Mouse (Mus musculus): Measurements from ENCODE around the gene Galnt18. TPM values are rescaled to one million over a fixed set of nuclear protein-coding genes. Genes with fewer than 3 reads are reported as not detected.

The Galnt18 gene
- total RNA-seq, 2 experiments from 2014 or later, result not detected

DNA sequence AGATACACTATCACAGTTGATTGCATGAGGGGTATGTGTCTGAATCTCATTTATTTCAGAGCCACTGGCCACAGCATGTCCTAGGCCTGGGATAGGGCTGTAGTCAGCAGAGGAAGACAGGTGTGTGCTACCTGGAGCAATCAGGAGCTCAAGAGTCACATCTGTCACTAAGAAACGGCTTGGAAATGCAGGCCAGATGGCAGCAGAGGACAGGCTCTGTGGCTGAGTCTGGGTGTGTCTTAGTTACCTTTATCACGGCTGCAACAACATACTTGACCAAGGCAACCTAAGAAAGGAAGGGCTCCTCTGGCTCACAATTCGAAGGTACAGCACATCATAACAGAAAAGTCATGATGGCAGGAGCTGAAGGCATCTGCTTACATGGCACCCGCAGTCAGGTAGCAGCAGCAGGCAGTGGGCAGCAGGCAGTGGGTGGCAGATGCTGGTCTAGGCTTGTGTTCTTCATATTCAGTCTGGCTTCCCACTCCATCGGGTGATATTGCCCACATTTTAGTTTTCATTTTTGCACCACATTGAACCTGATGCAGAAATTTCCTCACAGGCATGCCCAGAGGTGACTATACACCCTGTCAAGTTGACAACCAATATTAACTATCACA lies 190.2 kb downstream of the Galnt18 start:
- no peak for ATAC-seq (replicated peaks; ENCODE audit: low FRiP score, poor library complexity, severe bottlenecking)

DNA sequence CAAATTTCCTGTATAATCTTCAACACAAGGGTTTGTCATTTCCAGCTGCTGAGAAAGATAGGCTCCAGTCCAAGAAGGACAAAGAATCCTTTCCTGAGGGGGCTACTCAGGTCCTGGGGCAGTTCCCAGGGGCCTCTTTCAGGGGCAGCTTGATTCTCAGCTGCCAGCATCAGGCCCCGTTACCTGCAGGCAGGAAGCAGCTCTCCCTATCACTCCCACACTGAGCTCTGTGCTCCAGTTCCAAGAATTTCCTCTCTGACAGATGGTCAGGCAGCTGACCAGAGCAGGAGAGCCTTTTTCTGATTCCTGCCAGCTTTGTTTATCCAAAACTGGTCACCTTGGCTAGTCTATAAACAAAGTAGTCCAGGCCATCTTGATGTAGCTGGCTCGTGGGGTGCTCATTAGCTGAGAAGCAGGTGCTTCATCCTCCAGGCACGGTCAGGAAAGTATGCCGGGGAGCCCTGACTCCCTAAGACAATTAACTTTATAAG lies 191.4 kb downstream of the Galnt18 start:
- no peak for ATAC-seq (replicated peaks; ENCODE audit: low FRiP score, poor library complexity, severe bottlenecking)

DNA sequence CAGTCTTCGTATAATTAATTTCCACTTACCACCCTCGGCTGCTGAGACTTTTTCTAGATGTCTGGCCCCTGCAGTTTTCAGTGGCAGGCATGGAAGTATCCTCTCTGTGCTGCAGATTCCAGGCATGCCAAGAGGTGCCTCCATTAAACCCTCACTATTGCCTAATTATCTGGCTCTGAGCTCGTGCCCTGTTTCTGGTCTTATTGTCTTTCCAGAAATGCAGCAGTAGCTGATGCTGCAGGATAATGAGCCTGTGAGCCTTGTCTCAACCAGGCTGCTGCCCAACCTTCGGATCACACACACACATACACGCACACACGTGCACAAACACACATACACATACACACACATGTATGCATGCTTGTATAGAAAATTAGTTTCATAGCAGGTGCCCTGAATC lies 199.2 kb downstream of the Galnt18 start:
- no peak for ATAC-seq (replicated peaks; ENCODE audit: low FRiP score, poor library complexity, severe bottlenecking)

DNA sequence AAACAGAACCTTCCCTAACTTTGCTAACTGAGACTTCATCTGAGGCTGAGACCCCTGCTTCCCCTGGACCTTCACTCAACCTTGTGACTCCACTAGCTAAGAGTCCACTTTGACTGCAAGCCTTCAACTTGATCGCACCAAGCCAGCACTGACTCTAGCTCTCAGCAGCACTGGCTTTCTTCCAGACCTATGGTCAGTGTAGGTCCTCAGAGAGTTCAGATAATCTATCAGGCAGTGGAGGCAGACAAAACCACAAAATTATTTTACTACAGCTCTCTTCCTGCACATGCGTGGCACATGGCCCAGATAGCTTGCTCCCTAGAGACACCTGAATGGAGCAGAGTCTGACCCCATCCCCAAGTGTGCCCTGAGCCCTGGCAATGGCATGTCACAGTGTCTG lies 204.7 kb downstream of the Galnt18 start:
- ATAC-seq (replicated peaks; ENCODE audit: low FRiP score, poor library complexity, severe bottlenecking), result no peak

DNA sequence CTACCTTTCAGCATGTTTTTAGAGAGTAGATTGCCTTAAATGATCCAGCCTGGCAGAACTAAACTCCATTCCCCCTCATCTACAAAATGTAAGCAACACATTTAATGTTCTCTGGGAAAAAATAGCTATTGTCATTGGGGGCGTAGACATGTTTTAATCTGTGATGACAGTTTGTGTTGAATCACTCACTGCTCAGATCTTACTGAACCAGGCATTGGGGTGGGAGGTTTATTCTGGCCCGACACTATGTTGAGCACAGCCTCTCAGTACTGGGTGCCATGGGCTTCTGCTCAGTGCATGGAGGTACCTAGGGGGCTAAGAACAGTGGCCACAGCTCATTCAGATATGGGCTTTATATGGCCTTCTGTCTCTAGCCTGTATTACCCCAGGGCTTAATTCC lies 207.4 kb downstream of the Galnt18 start:
- no peak for ATAC-seq (replicated peaks; ENCODE audit: low FRiP score, poor library complexity, severe bottlenecking)

DNA sequence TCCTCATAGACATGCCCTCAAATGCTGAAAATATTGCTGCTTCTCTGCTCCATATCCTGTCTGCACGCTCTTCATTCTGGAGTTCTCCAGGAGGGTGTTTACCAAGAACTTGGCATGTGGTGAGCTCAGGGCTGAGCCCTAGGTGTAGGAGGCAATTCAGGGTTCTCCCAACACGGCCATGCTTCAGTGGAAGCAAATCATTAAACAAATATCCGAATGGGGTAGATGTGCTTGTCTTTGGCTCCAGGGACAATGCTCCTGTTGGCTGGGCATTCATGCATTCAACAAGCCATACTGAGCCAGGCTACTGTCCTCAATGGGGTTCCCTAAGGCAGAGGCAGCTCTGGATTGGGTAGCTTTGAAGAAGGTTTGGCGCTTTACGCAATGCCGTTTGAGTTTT lies 212.9 kb downstream of the Galnt18 start:
- ATAC-seq (replicated peaks; ENCODE audit: low FRiP score, poor library complexity, severe bottlenecking), result no peak

DNA sequence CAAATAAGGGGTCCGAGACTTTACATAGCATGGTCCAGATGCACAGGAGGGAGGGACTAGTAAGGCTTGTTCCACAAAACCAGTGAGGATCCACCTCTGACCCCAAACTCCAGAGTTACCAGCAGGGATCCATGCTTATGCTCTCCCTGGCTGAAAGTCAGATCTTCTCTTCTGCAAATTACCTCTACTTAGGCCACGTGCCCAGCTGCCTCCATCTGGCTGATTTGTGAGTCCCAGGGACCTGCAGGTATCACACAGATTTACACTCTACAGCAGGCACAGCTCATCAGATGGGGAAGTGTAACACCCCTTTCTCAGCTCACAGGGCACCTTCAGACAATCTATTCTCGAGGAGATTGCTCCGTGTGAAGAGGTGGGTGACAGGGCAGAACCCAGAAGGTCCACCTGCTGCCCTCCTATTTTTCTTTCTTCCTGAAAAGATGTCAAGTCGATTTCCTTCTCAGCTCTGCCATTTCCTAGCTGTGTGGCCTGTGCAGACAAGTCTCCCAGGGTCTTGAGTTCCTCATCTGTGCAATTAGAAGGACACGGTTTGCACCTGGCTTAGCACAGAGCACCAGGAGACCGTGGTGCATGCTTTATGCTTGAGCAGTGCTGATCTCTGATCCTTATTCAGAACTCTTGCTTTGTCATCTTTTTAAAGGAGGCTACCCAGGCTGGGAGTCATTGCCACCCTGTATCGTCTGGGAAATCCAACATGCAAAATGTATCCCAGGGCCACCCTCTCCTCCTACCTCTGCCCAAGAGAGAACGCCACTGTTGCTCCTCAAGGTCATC lies 216.3 kb downstream of the Galnt18 start:
- ATAC-seq (replicated peaks; ENCODE audit: low FRiP score, poor library complexity, severe bottlenecking), result no peak

DNA sequence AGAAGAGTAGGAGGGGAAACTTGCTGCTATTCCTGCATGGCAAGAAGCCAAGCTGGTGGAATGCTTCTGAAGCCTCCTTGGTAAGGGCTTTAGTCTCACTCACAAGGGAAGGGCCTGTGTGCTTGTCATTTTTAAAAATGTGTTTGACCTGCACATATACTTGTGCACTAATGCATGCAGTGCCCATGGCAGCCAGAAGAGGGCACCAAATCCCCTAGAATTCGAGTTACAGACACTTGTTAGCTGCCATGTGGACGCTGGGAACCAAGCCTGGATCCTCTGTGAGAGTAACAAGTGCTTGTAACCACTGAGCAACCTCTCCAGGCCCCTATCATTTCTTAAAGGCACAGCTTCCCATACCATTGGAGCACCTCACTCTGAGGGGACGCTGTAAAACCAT lies 219.7 kb downstream of the Galnt18 start:
- ATAC-seq (replicated peaks; ENCODE audit: low FRiP score, poor library complexity, severe bottlenecking), result no peak

DNA sequence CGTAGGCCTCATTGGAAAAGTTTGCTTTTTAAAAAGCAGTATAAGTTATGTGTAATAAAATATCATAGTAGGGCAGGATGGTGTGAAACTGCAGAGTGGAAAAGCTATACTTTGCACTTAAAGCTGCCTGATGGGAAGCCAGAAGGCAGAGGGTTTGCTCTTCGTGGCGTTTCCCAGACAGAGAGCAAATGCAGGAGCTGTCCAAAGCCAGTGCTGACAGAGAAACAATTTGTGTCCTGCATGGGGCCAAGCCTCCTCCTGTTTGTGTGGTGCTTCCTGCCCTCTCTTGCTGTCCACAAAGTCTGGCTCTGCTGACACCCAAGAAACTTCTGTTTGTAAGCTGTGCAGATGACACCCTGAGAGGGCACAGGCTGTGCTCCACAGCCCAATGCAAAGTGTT lies 220.8 kb downstream of the Galnt18 start:
- no peak for ATAC-seq (replicated peaks; ENCODE audit: low FRiP score, poor library complexity, severe bottlenecking)

DNA sequence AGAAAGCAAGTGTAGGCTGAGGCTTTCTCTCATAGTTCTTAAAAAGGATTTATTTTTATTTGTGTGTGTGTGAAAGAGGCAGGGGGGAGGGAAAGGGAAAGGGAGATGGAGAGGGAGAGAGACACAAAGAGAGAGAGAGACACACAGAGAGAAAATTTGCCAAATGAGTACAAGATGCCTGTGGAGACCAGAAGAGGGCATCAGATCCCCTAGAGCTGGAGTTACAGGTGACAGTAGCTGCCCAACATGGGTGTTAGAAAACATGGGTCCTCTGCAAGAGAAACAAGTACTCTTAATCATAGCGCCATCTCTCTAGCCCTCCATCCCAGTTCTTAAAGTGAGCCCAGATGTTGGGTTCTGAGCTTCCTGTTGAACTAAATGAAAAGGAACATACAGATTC lies 228.8 kb downstream of the Galnt18 start:
- ATAC-seq (replicated peaks; ENCODE audit: low FRiP score, poor library complexity, severe bottlenecking), result no peak

DNA sequence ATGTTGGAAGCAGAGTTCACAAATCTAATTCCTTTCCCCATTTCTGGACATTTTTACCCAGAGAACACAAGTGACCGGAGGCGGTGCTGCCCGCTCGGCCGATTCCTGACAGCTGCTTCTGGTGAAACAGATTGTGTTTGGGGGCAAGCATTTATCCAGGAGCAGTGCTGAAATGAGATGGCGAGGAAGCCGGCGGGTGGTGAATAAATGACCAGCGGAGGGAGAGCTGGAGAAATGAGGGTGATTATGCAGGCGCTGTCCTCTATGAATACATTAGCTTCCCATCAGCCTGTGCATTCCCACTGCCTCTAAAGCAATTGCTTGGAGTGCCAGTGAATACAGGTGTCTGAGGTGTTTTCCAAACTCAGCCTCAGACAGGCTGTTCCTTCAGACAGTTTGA lies 232.7 kb downstream of the Galnt18 start:
- no peak for ATAC-seq (replicated peaks; ENCODE audit: low FRiP score, poor library complexity, severe bottlenecking)

DNA sequence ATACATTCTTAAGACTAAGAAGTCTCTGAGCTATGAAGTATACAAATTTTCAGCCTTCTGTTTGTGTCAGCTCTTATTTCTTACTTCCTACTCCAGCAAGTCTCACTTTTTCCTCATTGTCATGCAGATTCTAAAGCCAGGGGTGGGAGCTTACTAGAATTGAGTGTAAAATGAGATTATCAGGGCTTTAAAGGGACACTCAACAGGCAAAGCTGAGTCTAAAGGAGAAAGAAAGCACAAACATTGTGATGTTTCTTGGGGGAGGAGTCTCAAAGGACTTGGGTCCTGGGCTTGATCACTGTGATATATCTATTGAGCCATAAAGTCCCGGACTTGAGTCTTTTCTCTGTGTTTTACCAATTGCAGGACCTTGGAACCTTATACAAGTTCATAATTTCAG lies 234.2 kb downstream of the Galnt18 start:
- no peak for ATAC-seq (replicated peaks; ENCODE audit: low FRiP score, poor library complexity, severe bottlenecking)

DNA sequence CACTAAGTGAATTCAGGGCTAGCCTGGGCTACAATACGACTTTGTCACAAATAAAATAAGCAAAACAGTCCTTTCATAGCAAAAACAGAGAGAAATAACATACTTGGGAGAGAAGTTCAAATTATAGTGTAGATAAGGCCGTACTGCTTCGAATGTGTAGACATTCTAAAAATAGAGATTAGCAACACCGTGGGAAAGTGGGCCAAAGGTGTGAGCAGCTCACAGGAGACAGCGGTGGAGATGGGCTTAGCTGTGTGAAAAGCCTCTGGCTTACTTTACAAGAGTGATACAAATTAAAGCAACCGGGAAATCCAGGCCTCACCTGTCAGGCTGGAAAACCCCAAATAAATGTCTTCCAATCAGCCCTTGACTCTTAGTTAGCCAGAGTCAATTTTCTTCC lies 241.8 kb downstream of the Galnt18 start:
- ATAC-seq (replicated peaks; ENCODE audit: low FRiP score, poor library complexity, severe bottlenecking), result no peak

DNA sequence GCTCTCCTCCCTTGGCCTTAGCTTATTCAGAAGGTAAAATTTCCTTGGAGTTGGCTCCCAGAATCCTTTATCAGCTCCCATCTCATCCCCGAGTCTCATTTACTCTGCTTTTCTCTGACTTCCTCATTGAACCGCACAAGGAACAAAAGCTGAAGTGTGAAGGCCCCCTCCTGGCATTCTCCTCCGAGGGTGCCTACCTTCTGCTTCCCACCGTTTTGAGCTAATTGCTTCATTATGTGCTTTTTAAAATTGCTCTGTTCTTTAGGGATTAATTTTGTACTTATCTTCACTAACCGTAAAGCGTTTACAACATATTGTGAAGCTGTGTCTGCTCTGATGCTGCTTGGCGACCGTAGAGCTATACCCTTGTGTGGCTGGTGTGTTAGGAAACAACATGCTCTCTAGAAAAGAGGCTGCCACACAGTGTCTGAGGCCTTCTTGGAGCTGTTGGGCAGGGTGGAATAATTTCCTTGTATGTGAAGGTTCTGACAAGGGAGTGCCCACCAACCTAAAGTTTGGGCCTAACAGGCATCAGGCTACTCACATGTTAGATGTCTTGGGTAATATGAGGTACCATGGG lies 244.9 kb downstream of the Galnt18 start:
- no peak for ATAC-seq (replicated peaks; ENCODE audit: low FRiP score, poor library complexity, severe bottlenecking)

DNA sequence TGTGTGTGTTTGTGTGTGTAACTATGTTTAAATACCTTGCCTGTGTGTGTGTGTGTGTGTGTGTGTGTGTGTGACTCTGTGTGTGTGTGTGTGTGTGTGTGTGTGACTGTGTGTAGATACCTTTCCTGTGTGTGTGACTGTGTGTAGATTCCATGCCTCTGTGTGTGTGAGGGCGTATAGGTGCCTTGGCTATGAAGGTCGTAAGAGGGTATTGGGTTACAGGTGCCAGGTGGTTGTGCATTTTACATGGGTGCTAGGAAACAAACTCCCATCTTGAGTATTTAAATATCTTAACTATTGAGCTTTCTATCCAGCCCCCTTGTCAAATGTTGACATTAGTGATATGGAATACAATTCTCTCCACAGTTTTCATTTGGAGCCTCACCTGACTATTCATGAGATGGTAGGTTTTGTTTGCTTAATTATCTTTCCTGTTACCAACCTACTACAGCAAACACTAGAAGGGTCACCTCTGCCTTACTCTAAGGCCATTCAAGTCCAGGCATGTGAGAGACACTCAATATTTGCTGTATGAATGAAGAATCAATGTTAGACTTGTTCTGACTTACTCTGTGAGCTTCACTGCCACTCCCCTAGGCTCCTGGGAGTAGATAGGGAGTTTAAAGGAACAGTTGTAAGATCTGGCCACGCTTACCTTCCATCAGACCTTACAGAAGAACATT lies 250.7 kb downstream of the Galnt18 start:
- ATAC-seq (replicated peaks; ENCODE audit: low FRiP score, poor library complexity, severe bottlenecking), result no peak

DNA sequence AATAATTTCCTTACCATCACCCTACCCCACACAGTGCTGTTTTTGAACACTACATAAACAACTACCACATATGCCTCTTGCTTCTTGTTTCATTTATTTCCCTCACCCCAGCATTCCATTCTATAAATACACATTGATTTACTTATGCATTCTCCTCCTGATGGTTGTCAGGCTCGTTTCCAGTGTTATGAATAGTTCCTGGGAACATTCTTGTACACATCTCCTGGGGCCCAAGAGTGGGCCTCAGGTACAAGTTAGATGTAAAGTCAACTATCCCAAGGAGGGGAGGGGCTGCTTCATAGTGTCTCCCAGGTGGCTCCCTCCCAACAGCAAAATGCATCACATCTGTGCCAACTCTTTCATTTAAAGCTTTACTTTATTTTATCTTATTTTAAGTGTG lies 251.3 kb downstream of the Galnt18 start:
- no peak for ATAC-seq (replicated peaks; ENCODE audit: low FRiP score, poor library complexity, severe bottlenecking)

DNA sequence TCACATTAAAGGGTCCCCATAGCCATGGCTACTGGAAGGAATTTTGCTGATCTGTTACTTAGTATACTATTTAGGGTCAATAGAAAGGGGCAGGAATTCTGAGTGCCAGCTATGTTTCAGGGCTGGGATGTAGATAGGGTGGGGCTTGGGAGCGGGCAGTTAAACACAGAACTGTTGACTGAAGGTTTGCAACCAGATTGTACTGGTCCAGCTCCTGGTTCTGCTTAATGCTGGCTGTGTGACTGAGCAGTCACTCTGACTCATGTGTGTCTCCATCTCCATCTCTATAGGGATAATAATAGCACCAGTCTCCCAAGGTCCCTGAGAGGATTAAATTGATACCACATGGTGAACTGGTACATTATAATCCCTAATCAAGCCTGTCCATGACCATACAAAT lies 258.9 kb downstream of the Galnt18 start:
- no peak for ATAC-seq (replicated peaks; ENCODE audit: low FRiP score, poor library complexity, severe bottlenecking)

DNA sequence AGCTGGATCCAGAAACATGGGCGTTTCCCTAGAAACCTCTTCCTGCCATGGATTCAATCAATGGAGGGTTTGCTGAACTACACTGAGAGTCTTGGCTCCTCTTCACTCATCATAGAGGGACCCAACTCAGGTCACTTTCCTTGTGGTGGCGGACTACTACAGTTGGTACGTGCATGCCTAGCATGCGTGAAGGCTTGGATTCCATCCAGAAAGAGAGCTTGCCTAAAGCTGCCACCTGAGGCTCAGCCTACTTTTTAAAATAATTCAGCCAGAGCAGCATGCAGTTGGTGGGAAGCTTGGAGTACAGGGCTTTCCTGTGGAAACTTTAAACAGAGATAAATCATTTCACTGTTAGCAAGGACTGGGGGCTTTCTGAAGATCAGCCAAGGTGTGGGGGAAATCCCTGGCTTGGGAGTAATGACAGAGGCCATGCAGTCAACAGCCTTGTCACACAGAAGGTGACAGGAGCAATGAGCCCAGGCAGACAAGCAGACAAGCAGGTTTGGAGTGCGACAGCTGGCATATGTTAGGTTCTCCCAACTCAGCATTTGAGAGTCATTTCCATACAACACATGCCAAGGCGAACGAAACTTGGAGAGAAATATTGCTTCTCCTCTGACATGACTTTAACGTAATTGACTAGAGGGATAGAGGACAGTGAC lies 261.1 kb downstream of the Galnt18 start:
- no peak for ATAC-seq (replicated peaks; ENCODE audit: low FRiP score, poor library complexity, severe bottlenecking)

DNA sequence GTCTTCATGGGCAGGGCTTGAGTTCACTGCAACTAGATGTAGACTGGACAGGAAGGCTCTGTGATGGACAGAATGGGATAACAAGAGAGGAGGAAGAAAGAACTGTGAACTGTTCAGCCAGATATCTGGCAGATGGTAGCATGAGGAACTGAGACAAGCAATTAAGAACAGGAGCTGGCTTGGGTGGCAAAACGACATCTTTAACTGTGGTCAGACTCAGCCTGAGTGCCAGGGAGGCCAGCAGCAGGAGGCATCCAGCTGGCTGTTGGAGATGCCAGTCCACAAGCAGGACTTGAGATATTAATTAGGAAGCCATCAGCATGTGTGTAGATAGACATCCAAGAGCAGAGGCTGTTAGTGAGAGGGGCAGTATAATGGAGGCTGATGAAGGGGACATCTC lies 262.9 kb downstream of the Galnt18 start:
- no peak for ATAC-seq (replicated peaks; ENCODE audit: low FRiP score, poor library complexity, severe bottlenecking)

DNA sequence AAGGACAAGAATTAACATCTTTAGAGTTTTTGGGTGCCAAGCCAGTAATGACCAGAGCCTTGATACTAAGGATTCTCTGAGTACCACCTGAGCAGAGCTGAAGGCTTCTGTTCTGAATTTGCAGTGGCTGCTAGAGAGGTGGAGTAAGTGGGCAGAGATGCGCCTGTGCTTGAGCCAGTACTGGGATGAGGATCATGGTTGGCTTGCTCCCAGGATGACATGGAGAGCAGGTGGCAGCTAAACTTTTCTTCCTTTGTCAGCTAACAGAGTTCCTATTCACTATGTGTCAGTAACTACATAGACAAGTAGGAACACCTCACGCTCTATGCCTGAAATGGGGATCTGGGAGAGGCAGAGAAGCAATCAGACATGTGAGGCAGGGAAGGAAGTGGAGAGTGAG lies 264.3 kb downstream of the Galnt18 start:
- no peak for ATAC-seq (replicated peaks; ENCODE audit: low FRiP score, poor library complexity, severe bottlenecking)
